Mouse (Mus musculus): ENCODE measurements around the gene Slc35e3.

Gene Slc35e3

DNA sequence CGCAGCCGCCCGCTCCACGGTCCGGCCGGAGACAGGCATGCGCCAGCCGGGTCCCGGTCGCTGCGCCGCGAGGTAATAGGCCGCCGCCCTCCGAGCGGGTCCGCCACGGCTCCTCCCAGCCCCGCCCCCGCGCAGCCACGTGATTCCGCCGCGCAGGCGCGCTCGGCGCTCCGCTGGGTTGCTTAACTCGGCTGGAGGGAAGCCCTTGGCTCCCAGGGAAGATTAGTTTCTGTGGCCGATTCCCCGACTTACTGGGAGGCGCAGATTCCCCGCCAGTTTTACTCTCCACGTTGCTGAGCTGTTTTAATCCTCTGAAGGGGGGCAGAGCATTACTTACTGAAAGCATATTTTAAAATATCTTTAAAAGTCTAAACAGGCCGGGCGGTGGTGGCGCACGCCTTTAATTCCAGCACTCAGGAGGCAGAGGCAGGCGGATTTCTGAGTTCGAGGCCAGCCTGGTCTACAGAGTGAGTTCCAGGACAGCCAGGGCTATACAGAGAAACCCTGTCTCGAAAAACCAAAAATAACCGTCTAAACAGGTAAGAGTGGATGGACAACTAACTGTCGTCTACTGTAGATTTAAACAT is at the start of gene Slc35e3:
TSS of gene Slc35e3 (minus strand) at position 69 of the 587 bp plus-strand sequence.
- DNase-seq (ENCODE audit: low spot score in 2 of 2) = peak; percentile 94 to 97

DNA sequence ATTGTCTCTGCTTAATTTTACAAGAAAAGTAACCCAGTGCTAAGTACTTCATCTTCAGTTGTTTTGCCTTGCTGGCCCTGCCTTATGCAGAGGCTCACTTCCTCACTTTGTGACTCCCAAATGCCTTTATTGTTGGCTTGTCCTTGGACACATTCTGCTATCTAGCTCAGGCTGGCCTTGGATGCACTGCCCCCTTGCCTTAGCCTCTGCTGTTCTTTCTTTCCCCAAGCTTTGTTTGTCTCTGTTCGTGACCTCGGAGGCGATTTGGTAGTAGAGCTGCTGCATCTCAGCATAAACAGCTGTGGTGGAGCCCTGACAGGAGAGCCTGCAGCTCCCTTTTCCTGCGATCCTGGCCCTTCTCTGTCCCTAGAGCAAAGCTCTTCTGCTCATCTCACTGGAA is 49.0 kb upstream of the Slc35e3 start:
- no peak for DNase-seq (ENCODE audit: low spot score in 2 of 2)

DNA sequence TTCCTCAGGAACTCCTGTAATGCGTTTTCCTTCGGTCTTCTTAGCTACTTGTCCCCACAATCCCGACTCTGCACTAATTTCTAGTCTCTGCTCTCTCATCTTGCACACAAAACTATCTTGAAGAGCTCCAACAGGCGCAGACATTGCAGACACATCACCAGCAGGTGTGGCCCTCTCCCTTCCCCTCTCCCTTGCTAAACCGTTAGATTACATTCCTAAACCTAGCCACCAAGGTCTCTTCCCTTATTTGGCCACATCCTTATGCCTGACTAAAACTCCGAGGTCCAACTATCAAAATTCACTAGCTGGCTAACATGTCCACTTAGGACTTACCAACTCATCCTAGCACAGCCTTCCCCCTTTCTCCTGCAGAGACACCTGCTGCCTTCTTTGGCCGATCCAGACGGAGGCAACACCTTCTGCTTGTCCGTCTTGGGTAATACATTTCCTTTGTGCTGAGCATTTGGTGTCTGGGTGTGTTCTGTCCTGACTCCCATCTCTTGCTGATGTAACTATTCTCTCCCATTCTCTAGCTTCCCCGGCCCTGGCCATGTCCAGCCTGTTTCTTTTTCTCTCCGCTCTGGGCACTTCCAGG is 47.4 kb upstream of the Slc35e3 start:
- DNase-seq (ENCODE audit: low spot score in 2 of 2) = no peak

DNA sequence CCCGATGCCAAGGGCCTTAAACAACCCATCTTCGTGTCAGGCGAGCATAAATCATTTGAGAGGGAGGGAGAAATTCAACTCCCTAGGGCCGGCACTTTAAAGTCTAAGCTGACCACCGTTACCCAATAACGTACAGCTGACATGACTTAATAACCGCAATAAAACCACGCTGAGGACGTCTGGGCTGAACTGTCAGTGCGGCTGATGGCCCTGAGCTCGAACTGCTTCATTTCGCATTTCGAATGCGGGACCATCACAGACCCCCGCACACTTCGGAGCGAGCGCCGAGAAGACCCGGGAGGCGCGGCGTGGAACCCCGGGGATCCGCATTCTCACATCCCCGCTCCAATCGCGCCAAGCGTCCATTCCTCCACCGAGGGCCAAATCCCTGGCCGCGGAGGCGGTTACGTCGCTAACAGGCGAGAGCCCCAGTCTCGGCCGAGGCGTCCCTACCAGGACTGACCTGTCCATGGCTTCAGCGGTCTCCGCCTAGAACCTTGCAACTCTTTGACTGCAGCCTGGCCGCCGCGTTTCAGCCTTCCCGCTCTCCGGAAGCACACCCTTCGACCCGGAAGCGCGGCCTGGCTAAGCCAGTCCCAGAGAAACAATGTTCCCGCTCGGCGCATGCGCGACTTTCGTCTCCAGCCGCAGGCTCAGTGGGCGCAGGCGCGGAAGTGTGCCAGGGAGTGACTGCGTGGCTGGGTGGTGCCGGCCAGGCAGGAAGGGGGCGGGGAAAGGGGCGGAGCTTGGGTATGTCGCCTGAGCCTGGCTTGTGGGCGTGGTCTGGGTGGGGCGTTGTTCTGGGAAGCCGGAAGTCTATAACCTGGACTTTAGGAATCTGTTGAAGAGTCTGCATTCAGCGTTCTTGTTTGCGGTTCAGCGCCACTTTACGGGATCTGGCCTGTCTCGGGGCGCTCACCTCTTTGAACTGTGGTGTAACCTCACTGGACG is 46.3 kb upstream of the Slc35e3 start, which contains the start of gene Nup107:
TSS of gene Nup107 (minus strand) at position 565 of the 951 bp plus-strand sequence.
- peak; percentile 100 for DNase-seq (ENCODE audit: low spot score in 2 of 2)

DNA sequence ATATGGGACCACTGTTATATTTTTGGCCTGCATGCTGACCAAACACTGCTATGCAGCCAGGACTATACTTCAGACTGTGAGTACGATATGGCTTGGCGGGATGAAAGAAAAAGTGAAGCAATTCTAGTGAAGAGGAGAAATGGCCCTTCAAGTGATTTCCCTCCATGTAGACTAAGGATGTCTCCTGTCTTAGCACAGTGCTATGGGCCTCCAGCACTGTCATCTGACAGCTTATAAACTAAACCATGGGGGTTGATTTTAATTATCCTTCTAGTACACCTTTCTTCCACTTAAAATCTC is 45.0 kb upstream of the Slc35e3 start:
- DNase-seq (ENCODE audit: low spot score in 2 of 2) = no peak

DNA sequence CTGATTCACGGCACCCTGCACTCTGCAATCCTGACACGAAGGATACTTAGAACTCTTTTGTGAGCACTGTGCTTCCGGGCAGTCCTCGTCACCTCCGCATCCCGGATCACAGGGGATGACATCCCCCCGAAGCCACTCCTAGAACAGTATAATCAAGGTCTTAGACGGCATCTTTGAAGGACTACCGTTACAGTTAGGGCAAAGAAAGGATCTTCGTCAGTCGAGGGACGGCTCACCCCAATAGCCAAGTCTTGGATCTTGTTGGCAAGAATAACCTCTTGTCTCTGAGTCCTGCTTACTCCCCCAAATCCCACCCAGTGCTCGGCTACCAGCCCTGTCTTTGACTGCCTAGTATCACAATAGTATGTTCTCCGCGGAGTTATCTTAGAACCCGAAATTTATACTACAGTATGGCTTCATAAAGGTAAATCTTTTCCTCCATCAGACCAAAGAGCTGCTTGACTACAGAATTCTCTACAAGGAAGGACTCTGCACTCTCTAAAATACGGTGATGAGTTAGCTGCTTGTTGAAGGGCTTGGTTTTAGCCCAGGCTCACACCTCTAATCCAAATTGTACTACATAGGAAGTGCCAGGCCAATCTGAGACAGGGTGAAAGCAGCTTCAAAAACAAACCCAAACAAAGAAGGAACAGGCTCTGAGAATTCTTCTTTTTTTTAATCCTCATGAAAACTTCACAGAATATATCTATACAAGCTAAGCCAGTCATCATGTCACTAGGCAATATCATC is 44.4 kb upstream of the Slc35e3 start:
- no peak for DNase-seq (ENCODE audit: low spot score in 2 of 2)

DNA sequence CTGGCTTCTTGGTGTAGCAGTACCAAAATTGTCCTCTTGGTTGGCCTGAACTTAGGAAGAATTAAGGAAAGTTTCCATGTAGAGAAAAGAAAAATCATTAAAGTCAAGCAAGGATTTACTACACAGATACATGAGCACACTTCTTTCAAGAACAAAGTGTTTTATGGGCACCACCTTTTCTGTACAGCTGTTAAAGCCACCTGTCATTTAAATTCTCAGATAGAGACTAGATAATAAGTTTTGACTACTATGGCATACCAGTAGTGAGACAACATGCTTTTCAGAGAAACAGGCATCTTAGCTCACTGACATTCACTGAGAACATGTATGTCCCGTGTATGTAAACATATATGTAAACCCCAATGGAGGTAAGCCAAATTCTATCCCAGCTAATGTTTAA is 43.8 kb upstream of the Slc35e3 start:
- no peak for DNase-seq (ENCODE audit: low spot score in 2 of 2)

DNA sequence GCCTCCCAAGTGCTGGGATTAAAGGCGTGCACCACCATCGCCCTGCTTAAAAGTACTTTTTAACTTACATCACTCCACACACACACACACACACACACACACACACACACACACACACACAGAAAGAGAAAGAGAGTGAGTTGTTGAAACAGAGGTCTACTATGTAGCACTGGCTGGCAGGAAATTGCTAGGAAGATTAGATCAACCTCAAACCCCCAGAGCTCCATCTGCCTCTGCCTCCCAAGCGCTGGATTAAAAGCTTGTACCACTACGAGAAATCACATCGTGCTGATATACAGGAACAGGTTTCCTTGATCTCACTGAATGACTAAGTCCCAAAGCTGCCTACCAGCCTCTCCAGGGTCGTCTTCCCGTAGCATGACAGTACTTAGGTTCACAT is 38.5 kb upstream of the Slc35e3 start:
- no peak for DNase-seq (ENCODE audit: low spot score in 2 of 2)

DNA sequence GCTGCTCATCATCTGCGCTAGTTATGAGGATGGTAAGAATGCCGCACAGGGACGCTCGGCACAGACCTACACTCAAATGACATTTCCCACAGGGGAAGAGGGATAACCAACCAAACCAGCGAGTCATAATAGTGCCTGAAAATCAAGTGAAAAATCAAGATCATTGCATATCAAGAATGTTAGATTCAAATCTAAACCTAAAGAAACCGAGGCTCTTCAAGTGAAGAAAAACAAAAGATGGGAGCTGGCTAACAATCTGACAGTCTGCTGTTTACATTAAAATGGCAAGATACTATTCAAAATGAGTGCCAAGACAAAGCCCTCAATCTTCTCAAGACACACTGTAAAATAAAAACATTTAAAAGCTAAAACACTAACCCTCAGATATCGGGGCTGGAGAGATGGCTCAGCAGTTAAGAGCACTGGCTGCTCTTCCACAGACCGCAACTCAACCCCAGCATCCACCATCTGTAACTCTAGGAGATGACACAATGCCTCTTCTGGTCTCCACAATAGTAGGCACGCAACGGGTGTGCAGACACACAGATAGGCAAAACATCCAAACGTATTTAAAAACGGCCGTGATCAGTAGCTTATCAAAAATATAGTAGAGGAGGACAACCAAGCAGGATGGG is 37.7 kb upstream of the Slc35e3 start:
- no peak for DNase-seq (ENCODE audit: low spot score in 2 of 2)

DNA sequence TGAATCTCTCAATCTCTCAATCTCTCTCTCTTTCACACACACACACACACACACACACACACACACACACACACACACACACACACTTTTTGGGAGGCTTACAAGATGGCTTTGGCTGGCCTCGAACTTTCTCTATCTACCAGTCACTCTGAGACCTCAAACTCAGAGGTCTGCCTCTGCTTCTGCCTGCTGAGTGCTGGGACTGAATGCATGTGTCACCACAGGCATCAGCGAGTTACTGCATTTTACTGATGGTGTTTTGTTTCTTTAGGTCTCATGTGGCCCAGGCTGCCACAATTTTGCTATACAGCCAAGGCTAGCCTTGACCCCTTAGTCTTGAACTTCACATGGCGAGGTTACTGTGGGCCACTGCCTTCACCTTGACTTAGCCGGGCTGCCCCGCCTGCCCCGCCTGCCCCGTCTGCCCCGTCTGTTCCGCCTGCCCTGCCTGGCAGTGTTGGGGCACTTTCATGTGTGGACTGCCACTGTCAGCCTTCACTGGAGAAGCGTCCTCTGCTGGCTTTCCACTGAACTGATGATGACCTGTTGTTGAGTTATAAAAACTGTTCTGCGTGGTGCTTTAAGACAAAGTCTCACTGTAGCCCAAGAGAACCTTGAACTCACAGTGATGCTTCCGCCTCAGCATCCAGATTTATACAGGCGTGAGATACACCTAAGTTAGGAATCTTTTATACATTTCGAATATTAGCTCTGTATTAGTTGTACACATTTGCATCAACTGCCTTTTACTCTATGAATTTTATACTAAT is 36.5 kb upstream of the Slc35e3 start:
- no peak for DNase-seq (ENCODE audit: low spot score in 2 of 2)

DNA sequence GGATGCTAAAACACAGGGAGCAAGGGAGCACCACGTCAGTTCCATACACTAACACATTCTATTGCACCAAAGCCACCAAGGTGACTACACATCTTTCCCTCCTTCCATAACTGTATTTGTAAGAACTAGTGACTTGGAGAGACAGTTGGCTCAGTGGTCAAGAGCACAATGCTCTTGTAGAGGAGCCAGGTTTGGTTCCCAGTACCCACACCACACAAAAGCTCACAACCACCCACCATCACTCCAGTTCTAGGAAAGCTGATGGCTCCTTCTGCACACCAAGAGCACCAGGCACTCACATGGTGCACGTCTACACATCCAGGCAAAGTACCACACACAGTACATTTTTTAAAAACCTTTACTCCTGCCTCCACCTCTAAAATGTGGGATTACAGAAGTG is 35.9 kb upstream of the Slc35e3 start:
- DNase-seq (ENCODE audit: low spot score in 2 of 2) = no peak

DNA sequence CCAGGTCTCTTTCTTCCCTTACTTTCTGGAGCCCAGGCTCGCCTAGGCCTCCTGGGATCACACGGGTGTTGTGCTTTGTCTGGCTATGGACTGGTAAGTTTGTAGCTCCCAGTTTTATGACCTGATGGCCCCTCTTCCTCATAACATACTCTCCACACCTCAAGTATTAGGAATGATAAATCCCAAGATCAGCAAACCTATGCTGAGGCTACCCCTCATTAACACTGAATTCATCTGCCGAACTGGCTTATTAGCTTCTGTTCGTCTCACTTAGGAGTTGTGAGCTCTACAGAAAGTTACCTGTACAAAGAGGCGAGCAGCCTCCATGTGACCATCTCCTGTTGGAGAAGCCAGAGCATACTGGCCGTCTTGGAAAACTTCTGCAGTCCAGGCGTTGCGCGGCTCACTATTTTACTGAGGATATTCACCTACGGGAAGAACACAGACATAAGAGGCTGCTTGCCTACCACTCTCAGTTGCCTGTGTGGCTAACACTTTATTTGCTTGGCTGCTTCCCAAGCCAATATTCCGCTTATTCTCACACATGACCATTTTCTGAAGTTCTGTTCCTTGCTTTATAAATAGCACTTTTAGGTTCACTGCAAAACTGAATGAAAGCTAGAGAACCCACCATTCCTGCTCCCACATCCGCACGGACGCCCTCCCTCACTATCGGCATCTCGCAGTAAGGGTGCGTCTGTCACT is 35.0 kb upstream of the Slc35e3 start:
- no peak for DNase-seq (ENCODE audit: low spot score in 2 of 2)

DNA sequence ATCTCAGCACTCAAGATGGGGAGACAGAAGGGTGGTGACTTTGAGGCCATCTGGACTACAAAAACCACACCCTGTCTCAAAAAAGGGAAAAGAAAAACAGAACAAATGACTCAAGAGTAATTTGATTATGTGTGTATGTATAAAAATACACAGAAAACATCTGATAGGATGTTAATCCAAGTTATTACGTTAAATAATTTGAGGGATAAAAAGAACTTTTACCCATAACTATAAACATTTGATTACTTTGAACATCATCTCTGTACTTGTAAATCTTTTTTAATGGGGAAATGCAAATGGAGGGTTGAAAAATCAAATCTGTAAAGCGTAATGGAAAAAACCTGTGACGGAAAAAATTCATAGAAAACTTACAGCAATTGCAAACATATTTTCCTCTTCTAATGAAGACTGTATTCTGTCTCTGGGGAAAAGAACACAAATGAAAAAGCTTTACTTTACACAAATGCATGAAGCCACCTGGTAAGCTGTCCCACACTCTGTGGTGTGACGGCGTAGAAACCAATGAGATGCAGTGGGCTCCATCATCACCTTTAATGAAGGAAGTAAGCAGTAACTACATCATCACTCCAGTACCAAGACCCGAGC is 34.2 kb upstream of the Slc35e3 start:
- no peak for DNase-seq (ENCODE audit: low spot score in 2 of 2)

DNA sequence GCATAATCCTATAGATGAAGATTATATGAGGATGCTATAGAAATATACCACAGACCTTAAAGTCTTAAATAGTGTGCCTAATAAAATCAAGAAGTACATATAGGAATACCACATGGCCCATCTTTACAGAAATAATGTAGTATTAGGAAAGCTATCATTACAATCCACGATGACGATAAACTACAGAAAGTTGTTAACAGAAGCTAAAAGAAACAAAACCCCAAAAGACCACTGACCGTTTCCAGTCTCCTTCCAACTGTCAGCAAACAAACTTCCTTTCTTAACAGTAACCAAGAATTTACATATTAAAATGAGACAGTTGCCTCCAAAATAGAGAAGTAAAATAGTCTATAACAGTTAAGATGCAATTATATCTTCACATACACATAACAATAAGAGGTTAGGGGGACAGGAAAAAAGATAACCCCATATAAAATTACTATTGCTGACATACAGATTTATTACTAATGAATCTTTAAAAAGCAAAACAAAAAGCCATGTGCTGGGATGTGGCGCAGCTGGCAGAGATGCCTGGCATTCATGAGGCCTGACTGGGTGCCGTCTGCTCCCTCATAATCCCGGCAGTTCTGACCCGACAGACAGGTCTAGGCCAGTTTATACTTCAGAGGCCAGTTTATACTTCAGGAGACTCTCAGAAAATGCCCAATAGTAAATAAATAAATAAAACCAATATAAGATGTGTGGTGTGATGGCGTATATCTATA is 33.6 kb upstream of the Slc35e3 start:
- no peak for DNase-seq (ENCODE audit: low spot score in 2 of 2)

DNA sequence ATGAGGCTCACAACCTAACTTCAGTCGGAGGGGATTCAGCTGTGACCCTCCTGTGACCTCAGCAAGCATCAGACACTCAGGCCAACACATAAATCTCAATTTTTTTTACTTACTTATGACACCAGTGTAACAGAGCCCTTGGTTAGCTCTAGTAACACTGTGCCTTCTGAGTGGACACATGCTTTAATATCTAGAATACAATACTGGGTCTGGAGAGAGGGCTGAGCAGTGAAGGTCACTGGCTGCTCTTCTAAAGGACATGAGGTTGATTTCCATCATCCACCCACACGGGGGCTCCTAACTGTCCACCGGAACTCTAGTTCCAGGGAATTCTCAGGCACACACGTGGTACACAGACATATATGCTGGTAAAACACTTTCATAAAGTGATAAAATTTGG is 32.8 kb upstream of the Slc35e3 start:
- DNase-seq (ENCODE audit: low spot score in 2 of 2) = no peak

DNA sequence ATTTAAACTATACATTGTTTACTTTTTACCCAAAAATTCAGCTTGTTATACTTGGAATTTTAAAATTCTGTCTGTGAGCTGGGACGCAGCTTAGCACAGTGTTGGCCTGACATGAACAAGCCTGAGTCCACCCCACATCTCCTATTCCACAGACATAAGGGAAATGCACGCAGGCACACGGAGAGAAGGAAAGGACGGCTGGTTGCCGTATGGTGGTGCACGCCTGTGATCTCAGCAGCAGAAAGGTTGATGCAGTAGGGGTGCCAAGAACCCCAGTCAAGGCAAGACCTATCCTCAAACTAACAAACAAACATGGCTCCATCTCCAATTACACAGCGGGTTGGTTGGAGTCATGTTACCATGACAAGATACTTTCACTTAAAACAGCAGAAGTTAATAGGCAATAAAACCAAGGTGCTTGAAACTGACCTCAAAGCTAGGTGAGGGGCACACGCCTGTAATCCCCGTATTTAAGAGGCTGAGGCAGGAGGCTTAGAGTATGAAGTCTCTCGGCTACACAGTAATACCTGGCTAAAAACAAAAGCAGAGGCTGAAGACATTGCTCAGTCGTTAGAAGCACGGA is 32.3 kb upstream of the Slc35e3 start:
- no peak for DNase-seq (ENCODE audit: low spot score in 2 of 2)

DNA sequence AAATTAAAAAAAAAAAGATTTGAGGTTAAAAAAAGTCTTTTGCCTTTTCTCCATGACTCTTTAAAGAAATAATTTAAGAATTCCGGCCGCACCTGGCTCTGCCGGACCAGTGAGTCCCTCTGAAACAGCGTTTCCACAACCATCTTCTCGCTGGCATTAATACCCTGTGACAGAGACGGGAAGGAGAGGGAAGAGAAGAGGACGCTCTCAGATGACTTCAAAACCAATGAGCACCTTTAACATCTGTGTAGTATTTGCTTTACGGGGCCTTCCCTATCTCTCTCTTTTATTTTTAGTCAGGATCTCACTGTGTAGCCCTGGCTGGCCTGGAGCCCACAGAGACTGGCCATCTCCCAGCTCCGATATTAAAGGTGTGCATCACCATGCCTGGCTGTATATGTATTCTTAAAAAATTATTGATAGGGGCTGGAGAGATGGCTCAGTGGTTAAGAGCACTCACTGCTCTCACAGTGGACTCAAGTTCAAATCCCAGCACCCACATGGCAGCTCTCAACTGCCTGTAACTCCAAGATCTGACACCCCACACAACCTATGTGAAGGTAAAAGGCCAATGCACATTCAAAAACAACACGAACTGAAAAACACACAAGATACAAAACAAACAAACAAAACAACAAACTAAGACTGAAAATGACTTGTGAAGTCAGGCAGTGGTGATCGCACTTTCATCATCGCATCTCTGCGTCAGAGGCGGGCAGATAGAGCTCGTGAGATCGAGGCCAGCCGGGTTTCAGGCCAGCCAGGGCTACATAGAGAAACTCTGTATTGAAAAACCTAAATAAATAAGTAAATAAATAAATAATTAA is 31.5 kb upstream of the Slc35e3 start:
- no peak for DNase-seq (ENCODE audit: low spot score in 2 of 2)

DNA sequence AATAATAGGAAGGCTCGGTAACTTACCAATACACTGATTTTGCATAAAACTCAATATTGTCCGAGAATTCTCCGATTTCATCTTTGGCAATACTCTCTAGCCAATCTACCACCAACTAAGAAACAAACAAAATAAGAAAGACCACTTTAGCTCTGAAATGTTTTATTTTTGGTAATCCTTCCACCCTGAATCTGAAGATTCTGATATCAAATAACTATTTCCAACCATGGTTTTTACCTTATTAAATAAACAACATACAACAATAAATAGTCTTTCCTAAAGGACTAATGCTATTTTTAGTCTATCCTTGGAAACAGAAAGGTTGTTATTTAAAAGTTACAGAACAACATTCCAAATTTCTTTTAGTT is 30.9 kb upstream of the Slc35e3 start:
- DNase-seq (ENCODE audit: low spot score in 2 of 2) = no peak
